Mouse (Mus musculus) brain, embryonic 14.5 days (tissue): ENCODE results near the gene Fam229a.

Experiments
- CTCF ChIP-seq: fragments of 200-500 bp; IDR thresholded peaks from 2 replicates; pipeline ENCODE4 v1.5.1; 2012; ENCODE audit warnings: inconsistent platforms, mild to moderate bottlenecking, moderate library complexity, borderline replicate concordance; ENCODE audit not compliant: insufficient read depth, insufficient read length; ENCODE audit errors: extremely low read depth
- POLR2A ChIP-seq: fragments of 200-500 bp; IDR thresholded peaks from 2 replicates; pipeline ENCODE4 v1.6.1; 2012; ENCODE audit warnings: mild to moderate bottlenecking, inconsistent platforms, borderline replicate concordance; ENCODE audit not compliant: poor library complexity, insufficient read depth, insufficient read length, severe bottlenecking; ENCODE audit errors: extremely low read depth

- TF ChIP-seq POLR2A (peak; percentile 74; the same call in 1 of the 2 replicates), CTCF (no peak)
Measured at GRCm38 (mm10) chr4:129461183-129461960, 29.6 kb upstream of the Fam229a start, which contains the start of gene Bsdc1.
